Mouse (Mus musculus) erythroblast, embryonic 14.5 days (primary cell): ENCODE data around the gene Ttc30b.

Experiments
- GATA1 ChIP-seq: IDR thresholded peaks from 2 replicates; pipeline ENCODE4 v1.6.1; 2012; ENCODE audit warnings: low read length, inconsistent platforms, mixed read lengths
- TAL1 ChIP-seq: IDR thresholded peaks from 3 replicates; pipeline ENCODE4 v1.6.1; 2012; ENCODE audit warnings: low read length, inconsistent platforms, mixed read lengths

DNA sequence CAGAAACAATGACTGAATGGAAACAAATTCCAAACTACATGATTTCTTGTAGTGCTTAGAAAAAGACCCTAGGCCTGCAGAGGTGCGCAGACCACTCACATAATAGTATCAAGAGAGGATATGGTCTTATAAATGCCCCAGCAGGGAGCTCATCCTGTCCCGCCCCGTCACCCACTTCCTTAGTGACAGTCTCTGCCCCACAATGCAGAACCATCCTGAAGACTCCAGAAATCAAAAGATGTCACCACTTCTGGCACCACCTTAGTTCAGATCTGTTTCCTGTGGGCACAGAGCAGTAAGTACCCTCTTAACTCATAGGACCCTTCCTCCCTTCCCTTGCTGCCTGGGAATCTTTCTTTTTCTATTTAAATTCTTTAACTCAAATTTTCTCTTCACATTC, 23.3 kb downstream of the Ttc30b start:
- TF ChIP-seq GATA1 (no peak), TAL1 (no peak)
